Mouse (Mus musculus) liver, embryonic 15.5 days (tissue): ENCODE results near the gene Pigb. TPM values are rescaled to one million over a fixed set of nuclear protein-coding genes. Genes with fewer than 3 reads are reported as not detected.

Experiments used
- ATAC-seq: fragments of 200-750 bp; cut with Nextera tagmentation; 2 replicates; pipeline ENCODE4 v1.8.0; 2017; ENCODE audit warnings: moderate number of reproducible peaks, mild to moderate bottlenecking, moderate library complexity; ENCODE audit not compliant: insufficient read depth
- H3K27ac ChIP-seq: fragments of 300-500 bp; sonication (generic); replicated peaks from 2 replicates; pipeline ENCODE4 v1.5.1; 2015; ENCODE audit warnings: mild to moderate bottlenecking, inconsistent platforms
- H3K27me3 ChIP-seq: fragments of 300-500 bp; sonication (generic); 2 replicates; pipeline ENCODE4 v1.6.1; 2015; ENCODE audit warnings: mild to moderate bottlenecking, inconsistent platforms
- H3K36me3 ChIP-seq: fragments of 300-500 bp; sonication (generic); replicated peaks from 2 replicates; pipeline ENCODE4 v1.6.1; 2015; ENCODE audit warnings: moderate library complexity, mild to moderate bottlenecking, inconsistent platforms
- H3K4me1 ChIP-seq: fragments of 300-500 bp; sonication (generic); replicated peaks from 2 replicates; pipeline ENCODE4 v1.6.1; 2015; ENCODE audit warnings: inconsistent platforms
- H3K4me2 ChIP-seq: fragments of 300-500 bp; sonication (generic); 2 replicates; pipeline ENCODE4 v1.6.1; 2015; ENCODE audit warnings: moderate library complexity, mild to moderate bottlenecking, inconsistent platforms
- H3K4me3 ChIP-seq: fragments of 300-500 bp; sonication (generic); replicated peaks from 2 replicates; pipeline ENCODE4 v1.5.1; 2015; ENCODE audit warnings: mild to moderate bottlenecking, inconsistent platforms
- H3K9ac ChIP-seq: fragments of 300-500 bp; sonication (generic); 2 replicates; pipeline ENCODE4 v1.6.1; 2015; ENCODE audit warnings: moderate library complexity, mild to moderate bottlenecking, inconsistent platforms
- H3K9me3 ChIP-seq: fragments of 300-500 bp; sonication (generic); replicated peaks from 2 replicates; pipeline ENCODE4 v1.6.1; 2016; ENCODE audit warnings: inconsistent platforms
- WGBS: fragments of 180-500 bp; shearing (Covaris S2); methylation state at CpG from one replicate; pipeline ENCODE4 v1.1.7; 2015; ENCODE audit warnings: mixed read lengths; ENCODE audit not compliant: insufficient replicate concordance; 5-methylcytosine and 5-hydroxymethylcytosine counted together
- polyA plus RNA-seq: library from polyadenylated mRNA; unstranded; fragments of >200 nt; fragmentation: Nextera tagmentation; extraction: Ambion mirVana; gene quantifications from 2 replicates; pipeline ENCODE4 v1.2.1, GENCODE M21; 2015

The Pigb gene
- polyA plus RNA-seq, 1 experiment from 2014 or later = 4.3 TPM

DNA sequence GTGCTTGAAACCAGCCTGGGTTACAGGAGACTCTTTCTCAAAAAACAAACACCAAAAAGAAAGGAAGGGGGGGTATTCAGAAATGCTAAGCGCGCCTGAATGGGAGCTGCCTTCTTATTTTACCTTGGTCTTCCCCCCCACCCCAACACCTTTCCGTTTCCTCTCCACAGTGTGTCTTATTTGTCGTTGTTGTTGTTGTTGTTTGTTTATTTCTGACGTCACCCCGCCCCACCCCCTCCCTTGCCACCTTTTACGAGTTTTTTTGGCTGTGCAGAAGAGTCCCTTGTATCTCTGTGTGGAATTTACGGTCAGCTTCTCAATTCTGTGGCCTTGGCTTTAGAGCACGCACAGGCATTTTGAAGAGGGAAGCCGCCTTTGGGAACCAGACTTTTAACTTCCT is 5.5 kb upstream of the Pigb start:
- WGBS = 35% methylated on average over 10 of the region's 10 CpGs
- ATAC-seq = no peak
- Histone ChIP-seq H3K9me3 (no peaks in the 10 kb centered on the region), H3K4me3 (peak overlapping the region; percentile 60), H3K4me1 (peaks cover 25% of the 10 kb centered on the region), H3K9ac (peak overlapping the region; percentile 6; the same call in 1 of the 2 replicates), H3K27ac (no peak overlapping the region), H3K4me2 (peak overlapping the region; percentile 86), H3K27me3 (no peaks in the 10 kb centered on the region), H3K36me3 (no peaks in the 10 kb centered on the region)

DNA sequence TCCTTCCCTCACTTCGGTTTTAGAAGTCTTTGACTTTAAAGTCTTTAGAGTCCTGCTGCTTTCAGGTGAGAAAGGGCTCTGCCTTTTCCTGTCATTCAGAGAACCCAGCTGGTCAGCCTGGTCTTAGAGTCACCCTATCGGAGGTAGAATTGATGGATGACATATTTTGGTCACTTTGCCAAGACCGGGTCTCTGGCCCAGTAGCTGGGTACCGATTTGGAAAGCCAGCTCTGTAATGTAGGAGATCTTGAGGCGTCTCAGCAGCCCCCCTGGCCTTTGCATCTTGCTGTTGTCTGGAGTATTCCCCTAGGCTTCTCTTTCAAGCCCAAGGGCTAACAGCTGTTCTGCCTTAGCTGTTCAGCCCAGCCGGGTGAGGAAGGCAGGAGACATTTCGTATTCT is 5.0 kb upstream of the Pigb start:
- Histone ChIP-seq H3K27ac (peak overlapping the region; percentile 43), H3K4me3 (peak overlapping the region; percentile 60), H3K4me1 (peaks cover 27% of the 10 kb centered on the region), H3K4me2 (peak overlapping the region; percentile 86), H3K9ac (peak overlapping the region; percentile 46), H3K27me3 (no peaks in the 10 kb centered on the region), H3K36me3 (no peaks in the 10 kb centered on the region), H3K9me3 (no peaks in the 10 kb centered on the region)
- WGBS = 8% methylated on average over 7 of the region's 7 CpGs
- no peak for ATAC-seq

GRCm38 (mm10) chr9:73044146-73045079 is 4.2 kb upstream of the Pigb start, which contains the start of gene Rab27a:
TSS of gene Rab27a (plus strand) at chr9:73044854.
- Histone ChIP-seq H3K27ac (peak within 1 kb of the TSS; percentile 45), H3K36me3 (no peaks in the 10 kb centered on the region), H3K4me2 (peak within 1 kb of the TSS; percentile 86), H3K4me1 (peaks cover 30% of the 10 kb centered on the region), H3K27me3 (no peaks in the 10 kb centered on the region), H3K9me3 (no peaks in the 10 kb centered on the region), H3K4me3 (peak within 1 kb of the TSS; percentile 60), H3K9ac (peak within 1 kb of the TSS; percentile 46)
- ATAC-seq = peak; percentile 61
- 2% methylated on average over 41 of the region's 41 CpGs for WGBS

GRCm38 (mm10) chr9:73039222-73039945 is 794 bp downstream of the Pigb start:
- peak overlapping the region; percentile 69 for H3K27ac ChIP-seq
- ATAC-seq = peak; percentile 84
- peak overlapping the region; percentile 83 for H3K4me2 ChIP-seq
- no peaks in the 10 kb centered on the region for H3K9me3 ChIP-seq
- H3K4me3 ChIP-seq = peak overlapping the region; percentile 82
- peaks cover 28% of the 10 kb centered on the region for H3K4me1 ChIP-seq
- peak overlapping the region; percentile 77 for H3K9ac ChIP-seq
- H3K27me3 ChIP-seq = no peaks in the 10 kb centered on the region
- whole genome bisulfite sequencing = under 1% methylated on average over 49 of the region's 49 CpGs
- 0 out of 2 replicates have a peak, but pooled peaks cover 4% of the 10 kb centered on the region for H3K36me3 ChIP-seq

GRCm38 (mm10) chr9:73033406-73033805 is 6.8 kb downstream of the Pigb start:
- Histone ChIP-seq H3K9me3 (no peaks in the 10 kb centered on the region), H3K4me1 (no peaks in the 10 kb centered on the region), H3K4me3 (no peak overlapping the region), H3K27ac (no peak overlapping the region), H3K9ac (no peak overlapping the region), H3K27me3 (no peaks in the 10 kb centered on the region), H3K4me2 (no peak overlapping the region), H3K36me3 (peaks cover 25% of the 10 kb centered on the region)
- no peak for ATAC-seq
- WGBS = 81% methylated on average over 1 of the region's 1 CpGs

GRCm38 (mm10) chr9:73031421-73031820 is 8.8 kb downstream of the Pigb start:
- no peaks in the 10 kb centered on the region for H3K9me3 ChIP-seq
- H3K4me2 ChIP-seq = no peak overlapping the region
- 62% methylated on average over 4 of the region's 4 CpGs for WGBS

DNA sequence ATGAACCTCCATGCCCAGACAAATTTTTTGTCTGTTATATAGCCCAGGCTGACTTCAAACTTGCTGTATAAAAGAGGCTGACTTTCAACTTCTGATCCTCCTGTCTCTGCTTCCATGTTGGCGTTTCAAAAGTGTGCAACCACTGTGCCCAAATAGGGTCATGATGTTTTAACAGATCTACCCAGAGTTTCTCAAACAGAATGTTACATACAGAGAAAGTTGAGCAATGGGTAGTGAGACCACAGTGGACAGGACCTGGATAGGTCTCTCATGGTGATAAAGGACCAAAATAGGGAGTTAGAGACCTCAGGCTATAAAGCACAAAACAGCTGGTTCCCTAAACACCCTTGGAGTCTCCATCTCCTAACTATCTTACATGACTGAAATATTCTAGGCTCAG is 9.7 kb downstream of the Pigb start:
- Histone ChIP-seq H3K27me3 (no peaks in the 10 kb centered on the region), H3K4me3 (no peak overlapping the region), H3K36me3 (peaks cover 22% of the 10 kb centered on the region), H3K4me1 (no peaks in the 10 kb centered on the region), H3K27ac (no peak overlapping the region), H3K9me3 (no peaks in the 10 kb centered on the region), H3K4me2 (no peak overlapping the region), H3K9ac (no peak overlapping the region)
- WGBS = 70% methylated on average over 1 of the region's 1 CpGs
- ATAC-seq = no peak

More at GRCm38 (mm10) chr9:73031421-73031820, 8.8 kb downstream of the Pigb start:
- H3K4me3 ChIP-seq = no peak overlapping the region
- no peak overlapping the region for H3K27ac ChIP-seq
- peaks cover 25% of the 10 kb centered on the region for H3K36me3 ChIP-seq
- H3K27me3 ChIP-seq = no peaks in the 10 kb centered on the region
- no peaks in the 10 kb centered on the region for H3K4me1 ChIP-seq
- no peak overlapping the region for H3K9ac ChIP-seq
- ATAC-seq = no peak

- H3K27ac ChIP-seq = no peak overlapping the region
- no peak overlapping the region for H3K4me2 ChIP-seq
- no peak for ATAC-seq
- no peaks in the 10 kb centered on the region for H3K27me3 ChIP-seq
- H3K9ac ChIP-seq = no peak overlapping the region
- H3K4me3 ChIP-seq = no peak overlapping the region
- H3K4me1 ChIP-seq = no peaks in the 10 kb centered on the region
- 56% methylated on average over 17 of the region's 17 CpGs for WGBS
- no peaks in the 10 kb centered on the region for H3K9me3 ChIP-seq
- H3K36me3 ChIP-seq = peaks cover under 1% of the 10 kb centered on the region
Observed at GRCm38 (mm10) chr9:73025818-73026636, 14.2 kb downstream of the Pigb start.

DNA sequence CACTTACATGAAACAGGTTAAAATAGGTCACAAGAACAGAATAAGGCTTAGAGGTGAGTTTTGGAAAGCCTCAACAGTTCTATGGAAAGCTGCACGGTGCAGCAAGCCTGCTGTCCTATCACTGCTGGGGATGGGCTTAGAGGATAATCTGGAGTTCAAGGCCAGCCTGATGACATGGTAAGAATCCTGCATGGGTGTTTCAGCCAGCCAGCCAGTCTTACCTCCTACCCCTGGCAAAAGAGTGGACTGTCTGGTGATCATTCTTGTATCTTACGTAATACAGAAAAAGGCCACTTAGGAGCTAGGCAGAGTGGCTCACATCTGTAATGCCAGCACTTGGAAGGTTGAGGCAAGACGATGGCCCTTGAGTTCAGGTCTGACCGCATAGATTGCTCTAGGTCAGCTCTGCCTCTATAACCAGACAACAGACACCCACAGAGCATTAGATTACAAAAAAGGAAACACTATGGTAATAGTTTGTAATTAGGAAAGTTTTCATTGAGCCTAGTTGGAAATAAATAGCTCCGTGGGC is 19.5 kb downstream of the Pigb start:
- Histone ChIP-seq H3K4me3 (no peak overlapping the region), H3K27ac (no peak overlapping the region), H3K27me3 (no peaks in the 10 kb centered on the region), H3K9ac (no peak overlapping the region), H3K36me3 (peaks cover 30% of the 10 kb centered on the region), H3K9me3 (no peaks in the 10 kb centered on the region), H3K4me2 (no peak overlapping the region), H3K4me1 (no peaks in the 10 kb centered on the region)
- ATAC-seq = no peak
- 76% methylated on average over 5 of the region's 5 CpGs for WGBS

DNA sequence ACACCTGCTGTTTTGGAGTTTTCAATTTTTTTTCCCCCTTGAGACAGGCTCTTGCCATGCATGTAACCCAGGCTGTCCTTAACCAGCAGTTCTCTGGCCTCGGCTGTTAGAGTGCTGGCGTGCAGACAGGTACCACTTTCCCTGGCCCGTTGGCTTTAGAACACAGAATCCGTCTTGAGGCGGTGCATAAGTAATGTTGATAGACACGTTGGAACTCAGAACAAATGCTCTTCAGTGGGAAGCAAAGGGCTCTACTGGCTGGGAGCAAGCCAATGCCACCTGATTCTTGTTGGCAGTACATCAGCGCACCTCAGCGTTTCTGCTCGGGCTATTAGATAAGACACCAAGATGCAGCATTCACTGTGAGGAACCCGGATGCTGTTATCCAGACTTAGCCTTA is 20.3 kb downstream of the Pigb start:
- 76% methylated on average over 10 of the region's 10 CpGs for WGBS
- H3K9me3 ChIP-seq = no peaks in the 10 kb centered on the region
- no peak overlapping the region for H3K4me3 ChIP-seq
- no peak overlapping the region for H3K9ac ChIP-seq
- no peak for ATAC-seq
- no peaks in the 10 kb centered on the region for H3K27me3 ChIP-seq
- no peak overlapping the region for H3K4me2 ChIP-seq
- peaks cover 33% of the 10 kb centered on the region for H3K36me3 ChIP-seq
- no peak overlapping the region for H3K27ac ChIP-seq
- H3K4me1 ChIP-seq = no peaks in the 10 kb centered on the region
